Mouse (Mus musculus) embryonic stem cell, embryonic (primary cell): ENCODE data around the gene Hmcn1.

Experiments used
- CTCF ChIA-PET, 4 experiments: fragments of 300-600 bp in 2 of 4; fragments of 350-600 bp in 2 of 4; sonication (Branson Sonifier 250); formaldehyde crosslinking; loops; one replicate each; lab custom pipeline; 2022; ENCODE audit warnings: inconsistent platforms in 2 of 4; lab: Charles Lee
- POLR2A ChIA-PET, 4 experiments: fragments of 300-600 bp in 2 of 4; fragments of 350-600 bp in 2 of 4; sonication (Branson Sonifier 250); formaldehyde crosslinking; loops; one replicate each; lab custom pipeline; 2022; ENCODE audit warnings: antibody characterized with exemption in 4 of 4, inconsistent platforms in 1 of 4; lab: Charles Lee

Hmcn1 gene

DNA sequence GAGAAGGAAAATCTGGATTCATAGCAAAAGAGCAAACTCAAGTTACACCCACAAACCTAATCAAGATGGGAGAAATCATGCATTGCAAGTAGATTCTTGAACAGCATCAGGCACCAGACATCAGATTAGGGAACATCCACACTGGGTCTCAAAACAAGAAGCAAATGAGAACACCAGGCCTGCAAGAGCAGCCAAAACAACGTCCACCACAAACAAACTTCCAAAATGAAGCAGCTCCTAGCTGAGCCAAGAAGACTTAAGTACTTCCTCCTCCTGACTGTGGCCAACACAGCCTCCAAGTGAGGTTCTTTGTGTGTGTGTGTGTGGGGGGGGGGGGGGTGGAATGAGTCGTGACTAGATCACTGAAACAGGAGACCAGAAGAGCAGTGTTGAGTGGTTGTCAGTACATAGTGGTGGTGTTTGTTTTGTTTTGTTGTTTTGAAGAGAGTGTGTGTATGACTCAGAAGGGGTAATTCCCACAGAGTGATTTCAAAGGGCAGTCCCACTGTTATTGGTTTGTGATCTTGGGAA is 232.4 kb downstream of the Hmcn1 start:
- CTCF ChIA-PET, result no interaction called here
- POLR2A ChIA-PET, result no interaction called here

DNA sequence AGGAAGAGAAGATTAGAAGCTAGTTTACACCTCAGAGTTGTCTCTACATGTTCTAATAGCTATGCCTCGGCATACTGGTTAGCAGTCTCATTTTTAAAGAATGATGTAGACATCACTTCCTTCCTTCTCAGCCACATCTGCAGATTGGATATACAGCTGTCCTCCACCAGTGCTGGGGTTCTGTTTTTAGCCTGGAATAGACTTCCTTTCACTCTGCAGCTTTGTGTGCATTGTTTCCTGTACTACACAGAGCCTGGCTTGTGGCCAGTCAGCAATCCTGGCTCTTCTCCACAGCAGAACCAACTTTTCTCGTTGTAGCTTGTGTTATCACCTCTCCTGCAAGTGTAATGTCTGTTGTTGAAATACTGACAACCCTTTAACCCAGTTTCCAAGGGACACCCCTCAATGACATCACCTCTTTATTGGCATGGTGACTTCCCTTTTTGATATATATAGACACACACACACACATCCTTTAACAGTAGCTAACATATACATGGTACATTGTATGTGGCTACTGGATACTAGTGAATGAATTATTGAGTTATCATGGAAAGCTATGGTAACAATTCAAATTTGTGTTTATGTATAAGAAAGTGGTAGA is 233.7 kb downstream of the Hmcn1 start:
- ChIA-PET POLR2A (no interaction called here), CTCF (no interaction called here)

- ChIA-PET POLR2A (no interaction called here), CTCF (no interaction called here)
Measured at GRCm38 (mm10) chr1:150753920-150754319, 239.3 kb downstream of the Hmcn1 start.

DNA sequence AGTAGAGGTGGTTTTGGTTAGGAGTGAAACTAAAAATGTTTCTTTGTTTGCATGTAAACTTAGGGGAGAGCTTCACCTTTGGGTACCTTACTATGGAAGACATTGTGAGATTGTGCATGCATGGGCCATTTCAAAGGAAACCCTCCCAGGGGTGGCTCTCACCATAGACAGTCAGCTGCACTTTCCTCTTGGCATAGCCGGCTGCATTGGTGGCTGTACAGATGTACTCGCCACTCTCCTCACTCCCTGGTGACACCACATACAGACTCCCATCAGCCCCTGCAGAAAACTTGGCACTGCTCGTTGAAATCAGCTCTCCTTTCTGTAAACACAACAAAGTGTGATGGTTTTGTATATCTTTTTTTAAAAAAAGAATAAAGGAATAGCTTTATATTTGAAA is 244.5 kb downstream of the Hmcn1 start:
- POLR2A ChIA-PET, result no interaction called here
- CTCF ChIA-PET, result interaction anchor here in 1 of 4 experiments (1.0 kb wide), 1 partner anchor 31 kb away, joined by 3 read pairs; no protein-coding TSS in a partner anchor

- CTCF ChIA-PET, result no interaction called here
- POLR2A ChIA-PET, result interaction anchor here in 1 of 4 experiments (0.6 kb wide), 1 partner anchor 497 kb away, joined by 3 read pairs; no protein-coding TSS in a partner anchor
Measured at GRCm38 (mm10) chr1:150747771-150748170, 245.5 kb downstream of the Hmcn1 start.

DNA sequence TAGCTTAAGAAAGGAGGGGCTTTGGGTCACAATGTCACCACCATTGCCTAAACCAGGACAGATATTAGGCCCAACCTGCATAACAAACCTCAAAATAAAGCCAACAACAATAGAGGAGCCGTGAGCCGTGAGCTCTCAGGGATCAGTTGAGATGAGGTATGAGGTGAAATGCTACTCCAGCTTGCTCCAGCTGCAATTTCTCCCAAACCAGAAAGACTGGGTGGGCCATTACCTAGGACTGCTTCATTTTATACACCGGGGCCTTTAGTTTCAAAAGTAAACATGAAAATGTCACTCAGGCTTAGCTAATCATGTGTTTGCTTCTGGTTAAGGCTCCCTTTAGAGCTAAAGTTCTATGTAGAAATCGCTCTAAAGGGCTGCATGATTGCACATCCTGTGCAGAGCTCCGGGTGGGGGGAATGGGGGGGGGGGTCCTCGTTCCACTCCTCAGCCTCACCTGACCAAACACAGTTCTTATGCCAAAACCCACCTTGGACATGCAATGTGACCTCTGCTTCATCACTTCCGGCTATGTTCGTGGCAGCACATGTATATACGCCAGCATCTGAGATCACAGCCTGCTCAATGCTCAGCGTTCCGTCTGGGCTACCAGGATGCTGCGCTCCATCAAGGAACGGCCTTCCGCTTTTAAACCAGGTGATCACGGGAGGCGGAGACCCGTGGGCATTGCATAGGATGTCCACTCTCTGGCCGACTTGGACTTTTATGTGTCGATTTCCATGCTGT is 250.0 kb downstream of the Hmcn1 start:
- ChIA-PET POLR2A (no interaction called here), CTCF (interaction anchor here in 1 of 4 experiments (0.6 kb wide), 1 partner anchor 435 kb away, joined by 5 read pairs; no protein-coding TSS in a partner anchor)

- CTCF ChIA-PET, result interaction anchor here in 1 of 4 experiments (0.6 kb wide), 1 partner anchor 435 kb away, joined by 5 read pairs; no protein-coding TSS in a partner anchor
Measured at GRCm38 (mm10) chr1:150742376-150743087, 250.7 kb downstream of the Hmcn1 start.

GRCm38 (mm10) chr1:150711438-150711837 is 281.8 kb downstream of the Hmcn1 start:
- ChIA-PET POLR2A (no interaction called here), CTCF (no interaction called here)

More at GRCm38 (mm10) chr1:150742376-150743087, 250.7 kb downstream of the Hmcn1 start:
- POLR2A ChIA-PET, result no interaction called here

DNA sequence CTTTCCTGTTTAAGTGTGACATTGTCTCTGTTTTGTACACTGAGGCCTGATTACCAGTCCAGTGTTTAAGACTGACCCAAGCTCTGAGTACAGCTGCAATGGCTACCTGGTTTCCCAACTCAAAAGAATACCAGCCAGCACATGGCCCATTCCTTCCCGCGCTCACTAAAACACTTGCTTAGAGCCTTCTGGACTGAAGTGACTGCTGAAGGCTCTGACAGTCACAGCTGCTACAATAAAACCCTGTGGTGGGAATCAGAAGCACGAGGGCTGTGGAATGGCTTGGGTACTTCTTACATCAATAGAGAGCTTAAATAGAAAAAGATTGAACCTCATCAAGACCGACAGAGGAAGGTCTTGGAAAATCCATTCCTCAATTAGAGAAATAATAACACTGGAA is 286.7 kb downstream of the Hmcn1 start:
- POLR2A ChIA-PET, result no interaction called here

DNA sequence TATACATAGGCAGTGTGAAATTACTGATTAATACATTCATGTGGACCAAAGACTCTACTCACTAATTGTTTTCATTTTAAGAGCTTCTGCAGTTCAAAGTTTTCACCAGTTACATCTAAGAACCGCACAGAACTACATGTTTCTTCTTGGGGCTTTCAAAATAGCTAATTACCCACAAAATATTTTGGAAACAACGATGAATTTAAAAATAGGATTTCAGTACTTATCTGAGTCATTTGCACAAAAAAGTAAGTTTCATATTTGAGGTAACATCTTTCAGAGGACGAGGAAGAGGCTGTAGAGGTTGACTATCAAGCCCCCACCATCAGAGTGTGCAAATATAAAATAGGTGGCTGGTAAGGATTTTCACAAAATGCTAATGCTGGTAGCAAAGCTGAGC is 295.5 kb downstream of the Hmcn1 start:
- CTCF ChIA-PET, result no interaction called here
- POLR2A ChIA-PET, result no interaction called here

More for the DNA sequence above, 286.7 kb downstream of the Hmcn1 start:
- CTCF ChIA-PET, result no interaction called here

- ChIA-PET CTCF (no interaction called here), POLR2A (interaction anchor here in 1 of 4 experiments (0.7 kb wide), 1 partner anchor 1719 kb away, joined by 3 read pairs; no protein-coding TSS in a partner anchor)
Measured at GRCm38 (mm10) chr1:150682044-150682443, 311.2 kb downstream of the Hmcn1 start.

DNA sequence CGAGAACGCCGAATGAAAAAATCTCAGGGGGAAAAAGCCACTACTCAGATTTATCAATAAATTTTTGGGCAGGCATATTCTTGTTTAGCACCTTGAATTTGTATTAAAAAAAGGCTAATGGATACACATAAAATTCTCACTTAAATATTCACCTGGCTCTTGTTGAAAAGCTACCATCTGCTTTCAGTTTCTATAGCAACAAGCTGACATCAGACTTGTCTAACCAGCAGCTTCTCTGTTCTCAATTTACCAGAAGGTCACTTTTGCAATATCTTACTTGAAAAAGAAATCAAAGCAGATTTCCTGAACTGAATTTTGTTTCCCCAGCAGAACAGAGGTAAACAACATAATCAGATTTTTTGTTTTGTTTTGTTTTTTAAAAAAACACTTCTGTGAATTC is 311.8 kb downstream of the Hmcn1 start:
- POLR2A ChIA-PET, result no interaction called here
- CTCF ChIA-PET, result no interaction called here

DNA sequence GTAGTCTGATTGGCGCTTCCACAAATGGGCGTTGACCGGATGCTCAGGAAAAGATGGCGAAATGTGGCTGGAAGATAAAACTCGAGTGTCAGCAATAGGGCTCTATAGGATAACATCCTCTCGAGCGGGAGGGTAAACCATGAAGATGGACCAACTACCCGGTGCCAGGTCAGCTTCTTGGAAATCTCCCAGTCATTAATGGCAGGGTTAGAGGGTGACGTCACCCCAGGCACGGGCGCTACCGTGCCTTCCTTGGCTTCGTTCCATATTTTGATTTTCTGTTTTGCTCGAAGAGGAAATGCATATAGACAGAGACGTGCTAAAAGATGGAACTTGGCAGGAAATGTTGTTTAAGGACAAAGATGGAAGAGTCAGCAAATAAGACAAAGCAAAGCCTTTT is 312.2 kb downstream of the Hmcn1 start:
- ChIA-PET POLR2A (no interaction called here), CTCF (no interaction called here)

- POLR2A ChIA-PET, result no interaction called here
- CTCF ChIA-PET, result no interaction called here
Measured at GRCm38 (mm10) chr1:150680345-150680744, 312.9 kb downstream of the Hmcn1 start.

DNA sequence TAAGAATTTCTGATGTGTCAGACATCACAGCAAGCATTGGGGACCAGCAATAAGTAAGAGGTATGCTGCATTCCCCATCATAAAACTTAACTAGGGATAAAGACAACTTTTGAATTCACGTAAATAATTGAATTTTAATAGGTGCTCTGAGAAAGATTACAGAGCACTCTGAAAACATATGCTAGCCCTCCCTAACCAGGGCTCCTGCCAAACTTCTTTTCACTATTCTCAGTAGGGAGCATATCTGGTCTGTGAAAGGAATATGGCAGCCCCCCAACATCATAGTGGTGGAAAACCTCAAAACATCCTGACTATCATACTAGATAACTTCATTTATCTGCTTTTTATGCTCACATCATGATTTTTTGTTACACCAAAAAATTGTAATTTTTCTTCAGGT is 347.9 kb downstream of the Hmcn1 start:
- CTCF ChIA-PET, result no interaction called here
- POLR2A ChIA-PET, result no interaction called here

DNA sequence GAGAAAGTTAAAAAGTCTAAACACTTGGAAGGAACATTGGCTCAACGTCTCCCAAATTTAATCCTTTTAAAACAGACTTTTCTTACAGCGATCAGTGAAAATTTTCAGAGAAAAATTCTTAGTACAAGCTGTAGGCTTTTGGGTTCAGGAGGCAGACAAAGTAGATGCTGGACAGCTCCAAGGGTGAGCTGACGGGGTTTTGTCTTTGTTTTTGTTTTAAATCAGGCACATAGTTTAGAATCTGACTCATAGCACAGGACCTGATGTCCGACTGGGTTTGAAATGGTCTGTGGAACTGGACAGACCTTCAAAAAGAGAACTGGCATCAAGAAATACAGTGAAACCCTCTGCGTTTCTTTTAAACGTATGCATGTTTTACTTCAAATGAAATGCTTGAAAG is 353.7 kb downstream of the Hmcn1 start:
- CTCF ChIA-PET, result no interaction called here
- POLR2A ChIA-PET, result no interaction called here

GRCm38 (mm10) chr1:150632506-150632905 is 360.7 kb downstream of the Hmcn1 start:
- ChIA-PET CTCF (interaction anchor here in 1 of 4 experiments (0.6 to 1.9 kb wide), 3 partner anchors 93 to 379 kb away, joined by 3 to 5 read pairs (median 3); no protein-coding TSS in a partner anchor), POLR2A (no interaction called here)

DNA sequence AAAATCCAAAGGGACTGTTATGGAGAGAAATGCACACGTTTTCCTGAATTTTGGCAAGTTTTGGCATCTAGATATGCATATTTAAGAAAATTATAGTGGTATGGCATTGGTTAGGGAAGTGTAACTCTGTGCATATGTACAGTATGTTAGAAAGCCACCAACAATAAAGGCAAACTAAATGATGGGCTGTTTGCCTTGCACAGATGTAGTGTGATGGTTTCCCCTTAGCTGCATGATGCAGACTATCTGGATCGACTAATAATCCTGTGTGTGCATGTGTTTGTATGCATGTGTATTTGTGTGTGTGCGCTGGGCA is 361.4 kb downstream of the Hmcn1 start:
- ChIA-PET POLR2A (no interaction called here), CTCF (interaction anchor here in 1 of 4 experiments (1.9 kb wide), 1 partner anchor 379 kb away, joined by 5 read pairs; no protein-coding TSS in a partner anchor)

DNA sequence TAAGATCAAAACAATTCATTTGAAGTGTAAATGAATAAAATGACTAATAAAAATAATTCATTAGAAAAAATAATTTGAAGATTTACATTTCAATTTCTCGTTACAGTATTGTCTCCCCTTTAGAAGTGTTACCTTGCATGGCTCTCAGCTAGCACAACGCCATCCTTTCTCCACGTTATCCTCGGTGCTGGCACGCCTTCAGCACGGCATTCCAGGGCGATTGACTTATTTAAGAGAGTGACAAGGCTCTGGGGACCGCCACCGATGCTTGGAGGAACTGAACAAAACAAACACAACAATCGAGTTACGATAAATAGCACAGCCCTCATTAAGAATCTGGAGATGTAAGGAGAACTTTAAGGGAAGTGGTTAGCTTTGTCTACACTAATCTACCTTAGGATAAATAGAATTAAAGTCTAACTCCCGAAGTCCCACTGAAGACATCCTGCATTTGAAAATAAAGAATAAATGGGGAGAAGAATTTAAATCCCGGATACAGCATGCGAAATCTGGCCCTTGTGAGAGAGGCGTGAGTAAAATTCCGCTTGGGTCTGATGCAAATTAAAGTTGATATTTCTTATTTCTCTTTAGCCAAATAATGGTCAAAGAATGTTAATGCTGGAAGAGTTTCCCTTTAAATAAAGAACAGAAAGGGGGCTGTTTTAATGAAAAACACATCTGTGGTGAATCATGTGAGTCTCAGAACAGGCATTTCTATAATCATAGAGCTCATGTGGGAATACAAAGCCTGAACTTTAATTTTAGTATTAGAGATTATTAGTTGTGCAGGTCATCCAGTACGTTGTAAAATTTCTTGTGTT is 362.0 kb downstream of the Hmcn1 start:
- CTCF ChIA-PET, result interaction anchor here in 1 of 4 experiments (1.9 kb wide), 1 partner anchor 380 kb away, joined by 5 read pairs; no protein-coding TSS in a partner anchor
- POLR2A ChIA-PET, result no interaction called here
